Mouse (Mus musculus) small intestine, adult 2 months (tissue): Measurements from ENCODE around the gene Zbed4. TPM values are rescaled to one million over a fixed set of nuclear protein-coding genes. Genes with fewer than 3 reads are reported as not detected.

ENCODE experiments used
- H3K27ac ChIP-seq: fragments of 200-500 bp; 2 replicates; pipeline ENCODE4 v1.5.1; 2012; ENCODE audit warnings: low read depth, low read length, control low read depth, inconsistent platforms; ENCODE audit not compliant: insufficient read depth
- H3K27me3 ChIP-seq: fragments of 200-500 bp; 2 replicates; pipeline ENCODE4 v1.6.1; 2012; ENCODE audit warnings: mild to moderate bottlenecking, moderate library complexity, low read length, inconsistent platforms; ENCODE audit not compliant: control insufficient read depth, insufficient read depth
- H3K36me3 ChIP-seq: fragments of 200-500 bp; 2 replicates; pipeline ENCODE4 v1.6.1; 2012; ENCODE audit warnings: mild to moderate bottlenecking, low read length, control low read depth, inconsistent platforms; ENCODE audit not compliant: control insufficient read depth, insufficient read depth
- H3K4me1 ChIP-seq: fragments of 200-500 bp; 2 replicates; pipeline ENCODE4 v1.6.1; 2012; ENCODE audit warnings: low read length, inconsistent platforms, mixed read lengths; ENCODE audit not compliant: control insufficient read depth, insufficient read depth, insufficient read length
- H3K4me3 ChIP-seq: fragments of 200-500 bp; 2 replicates; pipeline ENCODE4 v1.5.1; 2012; ENCODE audit warnings: low read depth, mild to moderate bottlenecking, control low read depth, inconsistent platforms, low read length, moderate library complexity
- CTCF ChIP-seq: fragments of 200-500 bp; IDR thresholded peaks from 2 replicates; pipeline ENCODE4 v1.5.1; 2012; ENCODE audit warnings: low read depth, mild to moderate bottlenecking, control low read depth, inconsistent platforms, low read length, moderate library complexity, mixed read lengths; ENCODE audit not compliant: insufficient replicate concordance, insufficient read length; ENCODE audit errors: extremely low read depth
- POLR2A ChIP-seq: fragments of 200-500 bp; IDR thresholded peaks from 2 replicates; pipeline ENCODE4 v1.6.1; 2012; ENCODE audit warnings: low read depth, mild to moderate bottlenecking, control low read depth, inconsistent platforms, low read length, moderate library complexity
- WGBS: fragments of 180-500 bp; shearing (Covaris S2); methylation state at CpG from one replicate; pipeline ENCODE4 v1.1.7; 2018; 5-methylcytosine and 5-hydroxymethylcytosine counted together
- polyA plus RNA-seq: library from polyadenylated mRNA; depleted of rRNA; stranded (reverse); fragments of >200 nt; gene quantifications from 2 replicates; pipeline ENCODE4 v1.2.3, GENCODE M21; 2012

The Zbed4 gene
- polyA plus RNA-seq, 1 experiment = 3.9 TPM

DNA sequence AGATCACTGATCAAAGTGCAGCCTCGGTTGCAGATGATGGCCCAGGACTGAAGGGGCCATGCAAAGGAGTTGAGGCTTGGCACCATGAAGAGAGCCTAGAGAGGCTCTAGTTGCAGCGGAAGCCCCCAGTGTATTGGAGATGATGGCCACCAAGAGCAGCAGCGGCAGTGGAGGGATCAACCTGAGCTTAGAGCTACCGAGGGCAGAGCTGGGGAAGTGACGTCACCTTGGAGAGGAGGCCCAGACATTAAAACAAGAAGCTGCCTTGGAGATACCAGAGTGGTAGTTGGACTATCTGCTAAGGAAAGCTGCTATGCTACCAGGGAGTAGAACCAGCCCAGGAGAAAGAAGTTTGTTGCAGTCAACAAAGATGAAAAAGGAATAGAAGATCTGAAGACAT, 41.6 kb upstream of the Zbed4 start:
- Histone ChIP-seq H3K4me1 (no peaks in the 10 kb centered on the region), H3K27me3 (no peaks in the 10 kb centered on the region), H3K36me3 (peaks cover 88% of the 10 kb centered on the region), H3K4me3 (no peak overlapping the region), H3K27ac (no peak overlapping the region)
- 92% methylated on average over 5 of the region's 5 CpGs for WGBS
- TF ChIP-seq POLR2A = no peak
- TF ChIP-seq CTCF = no peak

DNA sequence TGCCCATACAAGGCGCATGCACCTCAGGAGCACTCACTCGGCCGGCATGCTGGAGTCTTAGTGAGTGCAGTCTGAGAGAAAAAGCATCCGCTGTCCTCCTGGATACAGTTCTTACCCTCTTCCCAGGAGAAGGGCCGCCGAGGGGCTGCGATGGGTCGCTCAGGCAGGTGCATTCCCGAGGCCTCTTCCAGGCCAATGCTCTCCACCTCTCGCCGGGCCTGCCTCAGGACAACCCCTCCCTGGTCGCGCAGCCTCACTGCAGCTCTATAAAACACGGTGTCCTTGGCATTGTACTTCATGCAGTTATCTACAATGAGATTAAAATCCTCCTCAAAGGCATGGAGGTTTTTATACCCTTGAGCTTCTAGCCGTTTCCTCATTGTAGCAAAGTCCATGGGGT, 39.0 kb upstream of the Zbed4 start:
- H3K27ac ChIP-seq = no peak overlapping the region
- no peak for TF ChIP-seq CTCF
- no peak for TF ChIP-seq POLR2A
- H3K4me3 ChIP-seq = no peak overlapping the region
- peaks cover 84% of the 10 kb centered on the region for H3K36me3 ChIP-seq
- H3K27me3 ChIP-seq = no peaks in the 10 kb centered on the region
- no peaks in the 10 kb centered on the region for H3K4me1 ChIP-seq
- 60% methylated on average over 15 of the region's 15 CpGs for WGBS

DNA sequence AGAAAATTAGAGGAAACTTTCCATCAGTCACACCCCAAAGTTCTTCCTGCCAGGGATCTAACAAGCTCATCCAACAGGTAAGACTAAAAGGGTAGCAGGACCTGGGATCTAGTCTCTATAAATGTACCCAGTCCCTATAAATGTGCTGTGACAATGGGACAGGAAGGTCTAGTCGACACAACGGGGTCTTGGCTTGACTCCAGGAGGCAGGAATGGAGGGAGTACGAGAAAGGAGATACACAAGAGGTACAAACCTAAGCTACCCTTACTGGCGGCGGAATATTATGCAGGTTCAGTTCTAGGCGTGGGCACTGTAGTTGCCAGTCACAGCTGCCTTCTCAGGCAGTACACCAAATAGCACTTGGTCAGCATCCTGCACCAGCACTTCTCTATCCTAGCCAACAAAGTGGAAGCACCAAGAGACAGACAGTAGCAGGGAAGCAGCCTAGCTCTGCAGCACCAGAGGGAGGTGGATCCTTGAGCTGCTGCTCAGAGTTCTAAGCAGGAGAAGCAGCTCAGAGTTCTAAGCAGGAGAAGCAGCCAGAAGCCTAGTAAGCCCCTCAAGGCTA, 37.4 kb upstream of the Zbed4 start:
- WGBS = 66% methylated on average over 6 of the region's 6 CpGs
- Histone ChIP-seq H3K27me3 (no peaks in the 10 kb centered on the region), H3K4me1 (no peaks in the 10 kb centered on the region), H3K27ac (no peak overlapping the region), H3K36me3 (peaks cover 73% of the 10 kb centered on the region), H3K4me3 (no peak overlapping the region)
- no peak for TF ChIP-seq CTCF
- TF ChIP-seq POLR2A = no peak

DNA sequence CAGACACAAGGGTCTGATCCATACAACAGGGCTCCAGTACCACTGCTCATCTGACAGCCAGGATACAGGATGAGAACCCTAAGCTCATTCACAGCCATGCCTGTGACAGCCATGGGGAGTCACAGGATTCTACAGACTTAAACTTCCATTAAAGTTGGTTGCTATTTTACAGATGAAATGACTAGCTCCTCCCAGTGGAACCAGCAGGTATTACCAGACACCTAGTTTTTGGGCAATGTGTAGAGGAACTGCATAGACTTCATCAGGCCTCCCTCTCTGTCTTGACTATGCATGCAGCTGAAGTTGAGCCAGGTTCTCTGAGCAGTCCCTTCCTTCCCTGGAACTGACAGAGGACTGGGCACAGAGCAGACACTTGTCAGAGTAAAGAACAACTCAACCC, 35.1 kb upstream of the Zbed4 start:
- no peaks in the 10 kb centered on the region for H3K27me3 ChIP-seq
- TF ChIP-seq CTCF (peak; percentile 49; the same call in 1 of the 2 replicates), POLR2A (no peak)
- peaks cover 60% of the 10 kb centered on the region for H3K36me3 ChIP-seq
- no peak overlapping the region for H3K27ac ChIP-seq
- no peaks in the 10 kb centered on the region for H3K4me1 ChIP-seq
- H3K4me3 ChIP-seq = no peak overlapping the region

DNA sequence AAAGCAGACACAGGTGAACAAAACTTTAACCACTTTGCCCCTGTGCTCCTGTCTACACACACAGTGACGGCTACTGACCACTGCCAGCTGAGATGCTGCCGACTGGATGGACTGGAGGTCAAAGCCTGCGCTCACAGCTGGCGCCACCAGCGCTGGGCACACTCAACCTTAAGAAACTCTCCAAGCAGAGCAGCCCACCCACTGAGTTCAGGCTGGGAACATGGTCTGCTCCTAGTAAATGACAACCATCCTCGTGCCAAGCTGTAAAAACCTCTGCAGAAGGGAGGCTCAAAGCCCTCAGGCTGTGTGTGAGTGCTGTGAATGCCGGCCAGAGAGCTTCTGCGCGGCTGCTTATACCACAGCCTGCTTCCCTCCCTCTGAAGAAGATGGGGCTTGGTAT, 34.2 kb upstream of the Zbed4 start:
- 77% methylated on average over 9 of the region's 9 CpGs for WGBS
- Histone ChIP-seq H3K4me3 (no peak overlapping the region), H3K27me3 (no peaks in the 10 kb centered on the region), H3K4me1 (no peaks in the 10 kb centered on the region), H3K36me3 (peaks cover 59% of the 10 kb centered on the region), H3K27ac (no peak overlapping the region)
- TF ChIP-seq CTCF (no peak), POLR2A (no peak)

DNA sequence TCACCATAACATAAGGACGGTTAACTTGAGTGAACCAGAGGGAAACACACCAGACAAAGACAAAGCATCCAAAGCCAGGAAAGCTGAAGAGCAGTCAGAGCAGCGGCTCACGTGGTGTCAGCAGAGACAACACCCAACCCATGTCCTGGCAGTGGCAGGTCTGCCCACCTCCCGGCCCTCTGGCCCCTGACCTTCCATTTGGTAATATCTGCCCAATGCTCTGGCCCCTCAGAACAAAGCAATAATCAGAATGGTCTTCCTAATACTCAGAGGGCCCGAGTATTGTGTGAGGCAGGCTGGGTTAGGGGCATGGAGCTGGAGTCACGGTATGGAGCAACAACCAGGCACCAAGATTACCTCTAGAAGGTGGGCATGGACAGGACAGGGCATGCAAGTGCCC, 28.3 kb upstream of the Zbed4 start:
- no peaks in the 10 kb centered on the region for H3K4me1 ChIP-seq
- WGBS = 77% methylated on average over 6 of the region's 6 CpGs
- no peak overlapping the region for H3K27ac ChIP-seq
- H3K27me3 ChIP-seq = no peaks in the 10 kb centered on the region
- H3K4me3 ChIP-seq = no peak overlapping the region
- H3K36me3 ChIP-seq = peaks cover 59% of the 10 kb centered on the region
- TF ChIP-seq POLR2A (no peak), CTCF (no peak)

DNA sequence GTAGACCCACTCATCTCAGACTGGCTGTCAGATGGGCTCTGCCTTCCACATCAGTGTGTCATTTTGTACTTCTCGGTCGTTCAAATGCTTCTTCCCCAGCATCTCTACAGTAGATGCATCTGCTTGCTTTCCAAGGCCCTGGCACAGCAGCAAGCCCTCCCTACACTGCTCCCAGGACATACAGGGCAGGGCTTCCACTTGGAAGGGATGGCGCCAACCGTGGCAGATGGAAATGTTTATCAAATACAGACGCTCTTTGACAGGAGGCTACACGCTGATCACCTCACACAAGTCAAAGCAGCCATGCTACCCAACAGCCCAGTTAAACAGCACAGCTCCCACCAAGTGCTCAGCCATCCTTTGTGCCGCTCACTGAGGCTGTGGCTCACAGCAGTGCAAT, 27.1 kb upstream of the Zbed4 start:
- H3K4me1 ChIP-seq = no peaks in the 10 kb centered on the region; the same call in 1 of the 2 replicates
- no peak overlapping the region for H3K27ac ChIP-seq
- H3K27me3 ChIP-seq = no peaks in the 10 kb centered on the region
- TF ChIP-seq CTCF (no peak), POLR2A (no peak)
- H3K4me3 ChIP-seq = no peak overlapping the region
- WGBS = 73% methylated on average over 7 of the region's 7 CpGs
- H3K36me3 ChIP-seq = peaks cover 67% of the 10 kb centered on the region
